In genomic region chr5:29568848-29569377, GRCm38 (mm10) we compare ENCODE assay signal across 7 mouse cellular contexts. TPM values are rescaled to one million over a fixed set of nuclear protein-coding genes. Genes with fewer than 3 reads are reported as not detected.
DNase-seq lines count a peak whose midpoint lies in the region; ATAC-seq lines count a peak whose summit lies in the region.

Ube3c (plus strand) TSS chr5:29569242.

- no peaks in the 10 kb centered on the region for H3K4me1 ChIP-seq in embryonic facial prominence, embryonic 11.5 days (ENCODE audit: control insufficient read depth, insufficient read depth, low read length)
- H3K4me1 ChIP-seq in limb, embryonic 10.5 days: peaks cover 11% of the 10 kb centered on the region
- peaks cover 32% of the 10 kb centered on the region for H3K4me1 ChIP-seq in midbrain, embryonic 13.5 days (replicated peaks)

- peak; percentile 99 for DNase-seq in adrenal gland, postnatal 14 days
- DNase-seq in embryonic facial prominence, embryonic 11.5 days (ENCODE audit: low spot score): peak; percentile 98
- DNase-seq in kidney, adult 11 months: peak; percentile 98
- DNase-seq in limb, embryonic 10.5 days (ENCODE audit: low spot score): peak; percentile 100
- peak; percentile 96 for DNase-seq in spleen, adult 12 weeks (ENCODE audit: low spot score)

- peak within 1 kb of the TSS; percentile 92 for H3K4me2 ChIP-seq in embryonic facial prominence, embryonic 11.5 days (ENCODE audit: low read depth, low read length)
- H3K4me2 ChIP-seq in midbrain, embryonic 13.5 days (replicated peaks): peak within 1 kb of the TSS; percentile 94

- H3K4me3 ChIP-seq in embryonic facial prominence, embryonic 11.5 days (ENCODE audit: low read depth, low read length): peak within 1 kb of the TSS; percentile 78
- peak within 1 kb of the TSS; percentile 86 for H3K4me3 ChIP-seq in limb, embryonic 10.5 days
- peak within 1 kb of the TSS; percentile 76 for H3K4me3 ChIP-seq in midbrain, embryonic 13.5 days (replicated peaks)

- peak within 1 kb of the TSS; percentile 86 for H3K27ac ChIP-seq in embryonic facial prominence, embryonic 11.5 days (replicated peaks; ENCODE audit: low read depth, low read length)
- H3K27ac ChIP-seq in limb, embryonic 10.5 days: peak within 1 kb of the TSS; percentile 94
- H3K27ac ChIP-seq in midbrain, embryonic 13.5 days: peak within 1 kb of the TSS; percentile 96

- peak; percentile 97 for ATAC-seq in embryonic facial prominence, embryonic 11.5 days (replicated peaks; ENCODE audit: insufficient number of reproducible peaks, low FRiP score, low TSS enrichment, low read depth)
- ATAC-seq in granulocyte monocyte progenitor cell, adult 5-6 weeks (replicated peaks; ENCODE audit: poor library complexity, severe bottlenecking): peak; percentile 93
- ATAC-seq in midbrain, embryonic 13.5 days: peak; percentile 97

- no peaks in the 10 kb centered on the region for H3K27me3 ChIP-seq in embryonic facial prominence, embryonic 11.5 days (ENCODE audit: control insufficient read depth, insufficient read depth, low read length)
- no peaks in the 10 kb centered on the region for H3K27me3 ChIP-seq in limb, embryonic 10.5 days (ENCODE audit: low read depth, poor library complexity, severe bottlenecking)
- 0 out of 2 replicates have a peak, but pooled peaks cover 3% of the 10 kb centered on the region for H3K27me3 ChIP-seq in midbrain, embryonic 13.5 days

- peak within 1 kb of the TSS; percentile 79 for H3K9ac ChIP-seq in embryonic facial prominence, embryonic 11.5 days (replicated peaks; ENCODE audit: low read length)
- peak within 1 kb of the TSS; percentile 80 for H3K9ac ChIP-seq in midbrain, embryonic 13.5 days (replicated peaks)

- under 1% methylated on average over 64 of the region's 72 CpGs for WGBS in embryonic facial prominence, embryonic 11.5 days
- under 1% methylated on average over 72 of the region's 72 CpGs for WGBS in limb, embryonic 10.5 days
- WGBS in midbrain, embryonic 13.5 days: under 1% methylated on average over 72 of the region's 72 CpGs

- H3K36me3 ChIP-seq in embryonic facial prominence, embryonic 11.5 days (replicated peaks; ENCODE audit: control insufficient read depth, insufficient read depth, low read depth, low read length): no peaks in the 10 kb centered on the region
- peaks cover 29% of the 10 kb centered on the region for H3K36me3 ChIP-seq in limb, embryonic 10.5 days
- 0 out of 2 replicates have a peak, but pooled peaks cover 2% of the 10 kb centered on the region for H3K36me3 ChIP-seq in midbrain, embryonic 13.5 days

- H3K9me3 ChIP-seq in embryonic facial prominence, embryonic 11.5 days (replicated peaks; ENCODE audit: control insufficient read depth, low read length): no peaks in the 10 kb centered on the region
- H3K9me3 ChIP-seq in limb, embryonic 10.5 days (replicated peaks): no peaks in the 10 kb centered on the region
- no peaks in the 10 kb centered on the region for H3K9me3 ChIP-seq in midbrain, embryonic 13.5 days

RNA-seq across cellular contexts. Expression of gene Ube3c, which starts in this region (rescaled TPM):
- 48.1 and 50.0 TPM in 2 replicates for total RNA-seq in adrenal gland, postnatal 14 days (2021)
- polyA plus RNA-seq in embryonic facial prominence, embryonic 11.5 days (2014; fragmentation: Nextera tagmentation; extraction: Ambion mirVana): 33.1 and 36.4 TPM in 2 replicates
- total RNA-seq in granulocyte monocyte progenitor cell, adult 5-6 weeks (2014; fragmentation: Nextera tagmentation): 20.1 and 26.3 TPM in 2 replicates
- total RNA-seq in granulocyte monocyte progenitor cell, adult 5-6 weeks (2017): 32.3 and 33.0 TPM in 2 replicates
- polyA plus RNA-seq in limb, embryonic 10.5 days (2016; fragmentation: Nextera tagmentation; extraction: Ambion mirVana): 28.7 and 32.5 TPM in 2 replicates
- 24.4 and 27.1 TPM in 2 replicates for polyA plus RNA-seq in midbrain, embryonic 13.5 days (2015; fragmentation: Nextera tagmentation; extraction: Ambion mirVana)

Comparison
In these comparisons a context has a peak if more than half of its experiments do, and no peak if none do; other contexts are left out.
1. Peak in every context shown above with its lines: DNase-seq, ATAC-seq, H3K4me3 ChIP-seq and H3K27ac ChIP-seq.